Mouse (Mus musculus) liver, postnatal 0 days (tissue): ENCODE data around the gene 1700003E16Rik.
A peak's percentile ranks its signal among the peaks of the same experiment; 100 is the strongest.

Experiments
- CTCF ChIP-seq: sonication (generic); IDR thresholded peaks from 2 replicates; pipeline ENCODE4 v1.5.1; 2016; ENCODE audit warnings: antibody characterized with exemption, low read depth
- EP300 ChIP-seq: IDR thresholded peaks from 2 replicates; pipeline ENCODE4 v1.6.1; 2016; ENCODE audit warnings: antibody characterized with exemption, low read depth, mild to moderate bottlenecking

DNA sequence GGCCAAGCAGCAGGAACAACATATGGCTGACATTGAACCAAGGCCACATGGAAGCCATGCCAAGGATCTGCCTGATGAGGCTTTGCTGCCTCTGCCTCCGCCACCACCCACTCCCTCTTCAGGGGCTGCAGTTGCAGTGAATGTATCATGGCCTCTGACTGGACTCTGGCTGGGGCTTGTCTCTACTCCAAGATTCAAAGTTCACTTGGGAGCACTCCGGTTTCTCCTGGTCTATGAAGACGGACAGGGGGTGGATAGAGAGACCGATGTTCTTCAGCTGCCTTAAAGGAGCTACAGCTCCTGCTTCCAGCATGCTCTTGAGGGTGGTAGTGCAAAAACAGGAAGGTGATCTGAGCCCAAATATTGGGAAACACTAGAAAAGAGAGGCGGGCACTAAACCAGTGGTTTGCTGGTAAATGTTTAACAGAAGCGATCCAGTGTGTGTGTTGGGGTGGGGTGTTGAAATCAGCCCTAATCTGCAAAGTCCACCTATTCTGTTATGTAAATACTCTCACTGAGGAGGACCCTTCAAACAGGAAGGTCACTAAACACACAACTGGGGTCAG lies 24.7 kb upstream of the 1700003E16Rik start:
- TF ChIP-seq CTCF, result no peak
- TF ChIP-seq EP300, result peak; percentile 46; the same call in 1 of the 2 replicates
